Mouse (Mus musculus) olfactory bulb, adult 2 months (tissue): ENCODE measurements around the gene Lhx3.

Experiments
- CTCF ChIP-seq: fragments of 200-500 bp; IDR thresholded peaks from 2 replicates; pipeline ENCODE4 v1.5.1; 2012; ENCODE audit warnings: low read depth, mild to moderate bottlenecking, low read length, moderate library complexity; ENCODE audit not compliant: insufficient read depth
- POLR2A ChIP-seq: fragments of 200-500 bp; IDR thresholded peaks from 2 replicates; pipeline ENCODE4 v1.6.1; 2012; ENCODE audit warnings: mild to moderate bottlenecking, low read depth, low read length, moderate library complexity; ENCODE audit not compliant: insufficient read depth

- TF ChIP-seq CTCF = no peak
- TF ChIP-seq POLR2A = no peak
Measured at GRCm38 (mm10) chr2:26223961-26224360, 15.9 kb upstream of the Lhx3 start.
